Mouse (Mus musculus): ENCODE results near the gene Fam71f2. TPM values are rescaled to one million over a fixed set of nuclear protein-coding genes. Genes with fewer than 3 reads are reported as not detected.

The Fam71f2 gene
- polyA plus RNA-seq, 1 experiment from 2014 or later, result 0.61 TPM

DNA sequence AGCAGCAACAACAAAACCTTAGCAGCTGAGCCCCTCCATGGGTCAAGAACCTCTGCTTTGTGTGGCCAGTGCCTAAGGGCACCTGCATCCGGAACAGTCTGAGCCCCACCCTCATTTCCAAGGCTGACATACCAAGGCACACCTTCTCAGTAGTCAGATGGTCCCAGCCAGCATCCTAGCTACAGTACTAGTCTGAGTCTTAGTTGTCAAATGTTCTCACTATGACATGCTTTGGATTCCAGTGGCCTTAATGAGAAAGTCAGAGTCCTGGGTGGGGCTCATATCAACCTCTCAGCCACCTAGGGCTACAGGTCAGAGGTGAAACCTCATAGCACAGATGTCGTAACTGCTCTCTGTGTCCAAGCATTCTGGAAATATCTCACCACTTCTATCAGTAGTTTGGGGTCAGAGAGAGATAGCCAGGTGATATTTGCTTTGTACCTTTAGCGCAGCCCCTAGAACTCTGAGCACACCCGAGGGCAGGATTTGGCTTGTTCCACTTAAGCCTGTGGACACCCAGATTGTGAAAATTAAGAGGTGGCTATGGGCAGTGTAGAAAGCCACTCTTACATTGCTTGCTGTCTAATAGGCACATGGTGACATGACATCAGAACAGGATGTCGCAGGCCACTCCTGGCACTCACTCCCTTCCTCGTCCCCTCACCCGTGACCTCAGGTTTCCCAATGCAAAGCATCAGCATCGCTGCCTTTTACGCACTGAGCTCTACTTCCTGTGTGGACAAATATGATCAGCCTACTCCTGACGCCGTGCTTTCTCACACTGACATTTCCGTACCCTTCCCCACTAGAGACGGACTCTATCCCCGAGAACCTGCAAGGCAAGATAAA is 33.9 kb upstream of the Fam71f2 start:
- ATAC-seq (ENCODE audit: low read depth) (no peak), DNase-seq (ENCODE audit: low spot score) (no peak)
- no peak overlapping the region for H3K27ac ChIP-seq (replicated peaks; ENCODE audit: low read depth, low read length)
- 64% methylated on average over 14 of the region's 14 CpGs for WGBS
- H3K9ac ChIP-seq (ENCODE audit: low read depth, low read length), result no peak overlapping the region
- H3K36me3 ChIP-seq (ENCODE audit: control insufficient read depth, insufficient read depth, low read length), result no peaks in the 10 kb centered on the region
- no peak overlapping the region for H3K4me3 ChIP-seq (ENCODE audit: low read depth, low read length)
- H3K4me1 ChIP-seq (ENCODE audit: control insufficient read depth, insufficient read depth, low read length), result no peaks in the 10 kb centered on the region
- H3K4me2 ChIP-seq (ENCODE audit: low read depth, low read length), result no peak overlapping the region
- no peaks in the 10 kb centered on the region for H3K27me3 ChIP-seq (replicated peaks; ENCODE audit: control insufficient read depth, insufficient read depth, low read length)
- H3K9me3 ChIP-seq (ENCODE audit: control insufficient read depth, low read length), result no peaks in the 10 kb centered on the region

DNA sequence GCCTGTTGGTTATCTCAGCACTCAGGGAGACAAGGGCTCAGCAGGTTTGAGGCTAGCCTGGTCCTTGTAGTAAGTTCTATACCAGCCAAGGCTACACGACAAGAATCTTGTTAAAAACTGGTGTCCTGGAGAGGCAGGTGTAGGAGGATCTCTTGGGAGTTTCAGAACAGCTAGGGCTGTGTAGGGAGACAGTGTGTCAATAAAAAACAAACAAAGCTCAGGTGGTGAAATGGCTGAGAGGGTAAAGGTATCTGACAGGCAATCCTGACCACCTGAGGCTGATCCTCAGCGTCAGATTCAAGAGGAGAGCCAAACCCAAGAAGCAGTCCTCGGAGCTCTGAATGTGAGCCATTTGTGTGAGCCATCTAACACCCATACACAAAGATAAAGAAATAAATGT is 33.2 kb upstream of the Fam71f2 start:
- ATAC-seq (ENCODE audit: low read depth), result no peak

GRCm38 (mm10) chr6:29246585-29246984 is 32.8 kb upstream of the Fam71f2 start:
- Histone ChIP-seq H3K27ac (replicated peaks; ENCODE audit: low read depth, low read length) (no peak overlapping the region), H3K9me3 (ENCODE audit: control insufficient read depth, low read length) (no peaks in the 10 kb centered on the region), H3K4me2 (ENCODE audit: low read depth, low read length) (no peak overlapping the region), H3K27me3 (replicated peaks; ENCODE audit: control insufficient read depth, insufficient read depth, low read length) (no peaks in the 10 kb centered on the region), H3K9ac (ENCODE audit: low read depth, low read length) (no peak overlapping the region), H3K4me1 (ENCODE audit: control insufficient read depth, insufficient read depth, low read length) (no peaks in the 10 kb centered on the region), H3K4me3 (ENCODE audit: low read depth, low read length) (no peak overlapping the region), H3K36me3 (ENCODE audit: control insufficient read depth, insufficient read depth, low read length) (no peaks in the 10 kb centered on the region)
- no peak for DNase-seq (ENCODE audit: low spot score)
- 43% methylated on average over 5 of the region's 5 CpGs for WGBS
- no peak for ATAC-seq (ENCODE audit: low read depth)

More for the DNA sequence above, 33.2 kb upstream of the Fam71f2 start:
- Histone ChIP-seq H3K36me3 (ENCODE audit: control insufficient read depth, insufficient read depth, low read length) (no peaks in the 10 kb centered on the region), H3K9ac (ENCODE audit: low read depth, low read length) (no peak overlapping the region), H3K27me3 (replicated peaks; ENCODE audit: control insufficient read depth, insufficient read depth, low read length) (no peaks in the 10 kb centered on the region), H3K27ac (replicated peaks; ENCODE audit: low read depth, low read length) (no peak overlapping the region), H3K4me3 (ENCODE audit: low read depth, low read length) (no peak overlapping the region), H3K4me2 (ENCODE audit: low read depth, low read length) (no peak overlapping the region), H3K9me3 (ENCODE audit: control insufficient read depth, low read length) (no peaks in the 10 kb centered on the region), H3K4me1 (ENCODE audit: control insufficient read depth, insufficient read depth, low read length) (no peaks in the 10 kb centered on the region)
- 69% methylated on average over 3 of the region's 3 CpGs for WGBS
- no peak for DNase-seq (ENCODE audit: low spot score)

GRCm38 (mm10) chr6:29247072-29247471 is 32.3 kb upstream of the Fam71f2 start:
- no peak overlapping the region for H3K9ac ChIP-seq (ENCODE audit: low read depth, low read length)
- WGBS, result 39% methylated on average over 4 of the region's 4 CpGs
- no peaks in the 10 kb centered on the region for H3K9me3 ChIP-seq (ENCODE audit: control insufficient read depth, low read length)
- no peak overlapping the region for H3K27ac ChIP-seq (replicated peaks; ENCODE audit: low read depth, low read length)
- no peak overlapping the region for H3K4me2 ChIP-seq (ENCODE audit: low read depth, low read length)
- no peak for DNase-seq (ENCODE audit: low spot score)
- no peaks in the 10 kb centered on the region for H3K4me1 ChIP-seq (ENCODE audit: control insufficient read depth, insufficient read depth, low read length)
- ATAC-seq (ENCODE audit: low read depth), result no peak
- H3K4me3 ChIP-seq (ENCODE audit: low read depth, low read length), result no peak overlapping the region
- H3K36me3 ChIP-seq (ENCODE audit: control insufficient read depth, insufficient read depth, low read length), result no peaks in the 10 kb centered on the region
- H3K27me3 ChIP-seq (replicated peaks; ENCODE audit: control insufficient read depth, insufficient read depth, low read length), result no peaks in the 10 kb centered on the region

DNA sequence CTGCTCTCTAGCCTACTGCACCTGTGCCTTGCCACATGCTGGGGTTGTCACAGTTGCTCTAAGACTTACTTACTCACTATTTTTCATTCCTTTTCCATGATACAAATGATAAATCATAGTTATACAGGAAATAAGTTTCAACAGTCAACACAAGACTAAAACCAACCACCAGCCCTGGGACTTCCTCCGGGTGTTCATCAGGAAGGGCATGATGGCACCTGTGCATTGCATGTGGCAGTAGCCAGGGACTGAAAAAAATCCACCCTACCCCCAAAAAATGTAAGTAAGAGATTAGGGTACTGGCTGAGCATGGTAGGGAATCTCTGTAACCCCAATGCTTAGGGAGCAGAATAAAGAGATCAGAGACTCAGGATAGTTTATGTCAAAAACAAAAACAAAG is 20.0 kb upstream of the Fam71f2 start:
- DNase-seq (ENCODE audit: low spot score), result no peak
- no peaks in the 10 kb centered on the region for H3K27me3 ChIP-seq (replicated peaks; ENCODE audit: control insufficient read depth, insufficient read depth, low read length)
- 80% methylated on average over 1 of the region's 1 CpGs for WGBS
- H3K4me1 ChIP-seq (ENCODE audit: control insufficient read depth, insufficient read depth, low read length), result no peaks in the 10 kb centered on the region
- no peak for ATAC-seq (ENCODE audit: low read depth)
- no peaks in the 10 kb centered on the region for H3K9me3 ChIP-seq (ENCODE audit: control insufficient read depth, low read length)
- H3K4me2 ChIP-seq (ENCODE audit: low read depth, low read length), result no peak overlapping the region
- no peak overlapping the region for H3K9ac ChIP-seq (ENCODE audit: low read depth, low read length)
- H3K27ac ChIP-seq (replicated peaks; ENCODE audit: low read depth, low read length), result no peak overlapping the region
- H3K36me3 ChIP-seq (ENCODE audit: control insufficient read depth, insufficient read depth, low read length), result no peaks in the 10 kb centered on the region
- no peak overlapping the region for H3K4me3 ChIP-seq (ENCODE audit: low read depth, low read length)

DNA sequence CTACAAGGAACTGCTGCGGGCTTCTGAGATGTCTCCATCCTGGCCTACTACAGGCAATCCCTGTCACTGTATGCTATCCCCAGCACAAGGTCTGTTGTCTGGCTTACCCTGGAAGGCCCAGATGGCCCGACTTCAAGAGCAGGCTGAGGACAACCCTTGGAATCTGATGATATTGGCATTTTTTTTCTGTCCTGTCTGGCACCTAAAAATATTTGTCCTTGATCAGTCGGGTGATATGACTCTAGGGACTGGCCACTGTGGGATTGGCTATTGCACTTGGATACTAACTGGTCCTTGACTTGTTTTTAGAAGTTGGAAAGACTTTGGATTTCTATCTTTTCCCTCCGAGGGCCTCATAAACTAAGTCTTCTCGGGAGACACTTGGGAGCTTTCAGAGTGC is 17.6 kb upstream of the Fam71f2 start:
- Histone ChIP-seq H3K27ac (replicated peaks; ENCODE audit: low read depth, low read length) (no peak overlapping the region), H3K9ac (ENCODE audit: low read depth, low read length) (no peak overlapping the region), H3K4me1 (ENCODE audit: control insufficient read depth, insufficient read depth, low read length) (no peaks in the 10 kb centered on the region), H3K27me3 (replicated peaks; ENCODE audit: control insufficient read depth, insufficient read depth, low read length) (no peaks in the 10 kb centered on the region), H3K9me3 (ENCODE audit: control insufficient read depth, low read length) (no peaks in the 10 kb centered on the region), H3K4me2 (ENCODE audit: low read depth, low read length) (no peak overlapping the region), H3K36me3 (ENCODE audit: control insufficient read depth, insufficient read depth, low read length) (no peaks in the 10 kb centered on the region), H3K4me3 (ENCODE audit: low read depth, low read length) (no peak overlapping the region)
- ATAC-seq (ENCODE audit: low read depth), result no peak
- WGBS, result 79% methylated on average over 5 of the region's 5 CpGs
- no peak for DNase-seq (ENCODE audit: low spot score)

- no peaks in the 10 kb centered on the region for H3K9me3 ChIP-seq (ENCODE audit: control insufficient read depth, low read length)
- H3K27ac ChIP-seq (replicated peaks; ENCODE audit: low read depth, low read length), result no peak overlapping the region
- H3K9ac ChIP-seq (ENCODE audit: low read depth, low read length), result no peak overlapping the region
- H3K4me1 ChIP-seq (ENCODE audit: control insufficient read depth, insufficient read depth, low read length), result no peaks in the 10 kb centered on the region
- no peaks in the 10 kb centered on the region for H3K27me3 ChIP-seq (replicated peaks; ENCODE audit: control insufficient read depth, insufficient read depth, low read length)
- no peak for ATAC-seq (ENCODE audit: low read depth)
- H3K4me3 ChIP-seq (ENCODE audit: low read depth, low read length), result no peak overlapping the region
- no peak overlapping the region for H3K4me2 ChIP-seq (ENCODE audit: low read depth, low read length)
- DNase-seq (ENCODE audit: low spot score), result peak; percentile 11
- 57% methylated on average over 6 of the region's 6 CpGs for WGBS
- no peaks in the 10 kb centered on the region for H3K36me3 ChIP-seq (ENCODE audit: control insufficient read depth, insufficient read depth, low read length)
Measured at GRCm38 (mm10) chr6:29263650-29264455, 15.5 kb upstream of the Fam71f2 start.

DNA sequence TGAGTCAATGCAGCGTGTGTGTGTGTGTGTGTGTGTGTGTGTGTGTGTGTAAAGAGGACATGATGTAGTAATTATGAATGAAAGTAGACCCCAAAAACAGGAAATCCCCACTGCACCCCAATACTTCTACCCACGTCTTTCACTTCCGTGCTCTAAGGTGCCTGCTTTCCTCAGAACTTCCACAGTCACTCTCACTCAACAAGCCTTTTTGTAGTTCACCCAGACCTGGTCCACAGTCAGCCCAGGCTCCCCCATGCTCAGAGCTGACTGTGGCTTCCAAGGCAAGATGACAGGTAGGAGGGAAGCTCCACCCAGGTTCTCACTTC is 15.0 kb upstream of the Fam71f2 start:
- Histone ChIP-seq H3K9me3 (ENCODE audit: control insufficient read depth, low read length) (no peaks in the 10 kb centered on the region), H3K9ac (ENCODE audit: low read depth, low read length) (no peak overlapping the region), H3K36me3 (ENCODE audit: control insufficient read depth, insufficient read depth, low read length) (no peaks in the 10 kb centered on the region), H3K27me3 (replicated peaks; ENCODE audit: control insufficient read depth, insufficient read depth, low read length) (no peaks in the 10 kb centered on the region), H3K4me1 (ENCODE audit: control insufficient read depth, insufficient read depth, low read length) (no peaks in the 10 kb centered on the region), H3K27ac (replicated peaks; ENCODE audit: low read depth, low read length) (no peak overlapping the region), H3K4me2 (ENCODE audit: low read depth, low read length) (no peak overlapping the region), H3K4me3 (ENCODE audit: low read depth, low read length) (no peak overlapping the region)
- DNase-seq (ENCODE audit: low spot score) (no peak), ATAC-seq (ENCODE audit: low read depth) (no peak)
- WGBS, result 79% methylated on average over 3 of the region's 3 CpGs

Measured in embryonic facial prominence, embryonic 14.5 days (tissue).